Mouse (Mus musculus) erythroblast, embryonic 14.5 days (primary cell): ENCODE data around the gene Vamp8. TPM values are rescaled to one million over a fixed set of nuclear protein-coding genes. Genes with fewer than 3 reads are reported as not detected.

Source experiments
- H3K27me3 ChIP-seq: 2 replicates; pipeline ENCODE4 v1.6.1; 2012; ENCODE audit warnings: inconsistent platforms; ENCODE audit not compliant: control insufficient read depth
- H3K36me3 ChIP-seq: 2 replicates; pipeline ENCODE4 v1.6.1; 2012; ENCODE audit warnings: mild to moderate bottlenecking, inconsistent platforms; ENCODE audit not compliant: control insufficient read depth
- H3K4me1 ChIP-seq: 2 replicates; pipeline ENCODE4 v1.6.1; 2012; ENCODE audit warnings: inconsistent platforms; ENCODE audit not compliant: control insufficient read depth
- H3K4me3 ChIP-seq: replicated peaks from 2 replicates; pipeline ENCODE3; 2012; ENCODE audit warnings: moderate library complexity, mild to moderate bottlenecking, inconsistent platforms
- H3K9me3 ChIP-seq: 2 replicates; pipeline ENCODE4 v1.6.1; 2012; ENCODE audit warnings: low read length, inconsistent platforms, mixed read lengths; ENCODE audit not compliant: control insufficient read depth
- GATA1 ChIP-seq: IDR thresholded peaks from 2 replicates; pipeline ENCODE4 v1.6.1; 2012; ENCODE audit warnings: low read length, inconsistent platforms, mixed read lengths
- TAL1 ChIP-seq: IDR thresholded peaks from 3 replicates; pipeline ENCODE4 v1.6.1; 2012; ENCODE audit warnings: low read length, inconsistent platforms, mixed read lengths
- polyA plus RNA-seq: library from polyadenylated mRNA; stranded (reverse); fragments of >175 nt; gene quantifications from 2 replicates; pipeline ENCODE4 v1.2.3, GENCODE M21; 2012

Gene Vamp8
- polyA plus RNA-seq, result 22.8 and 33.5 TPM in 2 replicates

DNA sequence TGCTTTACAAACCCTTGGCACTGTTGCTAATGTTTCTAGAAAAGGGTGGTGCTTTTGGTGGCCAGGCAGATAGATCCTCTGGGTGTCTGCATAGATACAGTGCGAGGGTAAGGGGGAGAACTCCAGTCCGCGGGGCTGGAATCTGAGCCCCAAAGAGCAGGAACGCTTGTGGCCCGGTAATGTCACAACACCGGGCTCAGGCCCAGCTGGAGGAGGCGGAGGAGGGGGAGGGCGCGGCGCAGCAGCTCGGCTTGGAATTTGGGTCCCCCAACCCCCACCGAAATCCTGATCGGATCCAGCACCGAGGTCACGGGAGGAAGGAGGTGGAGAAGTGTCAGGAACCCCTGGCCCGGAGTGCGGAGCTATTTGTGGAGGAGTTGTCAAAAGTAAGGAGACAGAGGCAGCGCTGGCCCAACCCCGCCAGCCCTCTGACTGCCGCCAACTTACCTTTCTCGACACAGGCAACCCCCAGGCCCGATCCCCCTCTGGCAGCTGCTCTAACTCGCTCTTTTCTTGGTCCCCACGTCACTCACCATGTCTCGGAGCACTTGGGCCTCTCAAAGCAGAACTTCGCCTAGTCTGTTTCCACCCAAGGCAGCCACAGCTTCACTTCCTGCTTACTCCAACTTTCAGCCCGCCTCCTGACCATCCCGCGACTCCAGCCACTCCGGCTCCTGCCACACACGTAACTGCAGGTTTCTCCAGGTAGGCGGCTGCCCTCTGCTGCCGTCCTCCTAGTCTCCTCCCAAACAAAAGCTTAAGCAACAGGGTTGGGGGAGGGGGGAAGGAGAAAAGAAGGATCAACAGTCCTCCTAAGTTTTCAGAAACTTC lies at the start of gene Vamp8:
TSS of gene Vamp8 (minus strand) at position 763 of the 831 bp plus-strand sequence.
- no peak for TF ChIP-seq GATA1
- TF ChIP-seq TAL1, result no peak
- H3K4me3 ChIP-seq, result peak within 1 kb of the TSS; percentile 82
- H3K4me1 ChIP-seq, result peaks cover 72% of the 10 kb centered on the region
- no peaks in the 10 kb centered on the region for H3K9me3 ChIP-seq
- H3K36me3 ChIP-seq, result peaks cover 77% of the 10 kb centered on the region
- H3K27me3 ChIP-seq, result no peaks in the 10 kb centered on the region

- Histone ChIP-seq H3K4me3 (peak within 1 kb of the TSS; percentile 74), H3K9me3 (no peaks in the 10 kb centered on the region), H3K36me3 (peaks cover 38% of the 10 kb centered on the region), H3K4me1 (peaks cover 45% of the 10 kb centered on the region), H3K27me3 (no peaks in the 10 kb centered on the region)
- TF ChIP-seq GATA1, result no peak
- no peak for TF ChIP-seq TAL1
Observed at GRCm38 (mm10) chr6:72439355-72440185, 49.1 kb upstream of the Vamp8 start, which contains the start of gene Mat2a. Mat2a (minus strand) TSS chr6:72439558.

DNA sequence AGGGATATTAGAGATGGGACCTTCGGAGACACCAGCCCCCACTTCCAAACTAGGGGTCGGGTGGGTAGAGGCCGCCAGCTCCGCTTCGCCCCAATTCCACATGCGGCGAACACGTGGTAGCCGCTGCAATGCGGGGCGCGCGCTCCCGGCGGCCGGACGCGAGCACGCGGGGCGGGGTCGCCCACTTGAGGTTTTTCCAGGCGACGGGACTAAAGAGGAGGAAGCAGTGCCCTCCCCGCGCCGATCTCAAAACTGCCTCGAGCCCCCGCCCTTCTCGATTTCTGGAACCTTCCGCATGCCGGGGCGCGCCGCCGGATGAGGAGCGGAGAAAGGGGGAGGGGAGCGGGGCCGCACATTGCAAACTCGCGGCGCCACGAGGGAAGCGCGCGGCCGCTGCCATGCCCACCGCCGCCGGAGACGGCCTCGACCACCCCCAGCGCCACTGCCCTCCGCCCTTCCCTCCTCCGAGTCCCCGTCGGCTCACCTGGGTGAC lies 48.4 kb upstream of the Vamp8 start:
- Histone ChIP-seq H3K36me3 (peaks cover 44% of the 10 kb centered on the region), H3K27me3 (no peaks in the 10 kb centered on the region), H3K9me3 (no peaks in the 10 kb centered on the region), H3K4me3 (peak overlapping the region; percentile 74), H3K4me1 (peaks cover 45% of the 10 kb centered on the region)
- no peak for TF ChIP-seq TAL1
- no peak for TF ChIP-seq GATA1

GRCm38 (mm10) chr6:72438226-72438625 lies 47.7 kb upstream of the Vamp8 start:
- peaks cover 45% of the 10 kb centered on the region for H3K4me1 ChIP-seq
- H3K4me3 ChIP-seq, result peak overlapping the region; percentile 74
- H3K27me3 ChIP-seq, result no peaks in the 10 kb centered on the region
- no peak for TF ChIP-seq GATA1
- no peak for TF ChIP-seq TAL1
- no peaks in the 10 kb centered on the region for H3K9me3 ChIP-seq
- H3K36me3 ChIP-seq, result peaks cover 51% of the 10 kb centered on the region

DNA sequence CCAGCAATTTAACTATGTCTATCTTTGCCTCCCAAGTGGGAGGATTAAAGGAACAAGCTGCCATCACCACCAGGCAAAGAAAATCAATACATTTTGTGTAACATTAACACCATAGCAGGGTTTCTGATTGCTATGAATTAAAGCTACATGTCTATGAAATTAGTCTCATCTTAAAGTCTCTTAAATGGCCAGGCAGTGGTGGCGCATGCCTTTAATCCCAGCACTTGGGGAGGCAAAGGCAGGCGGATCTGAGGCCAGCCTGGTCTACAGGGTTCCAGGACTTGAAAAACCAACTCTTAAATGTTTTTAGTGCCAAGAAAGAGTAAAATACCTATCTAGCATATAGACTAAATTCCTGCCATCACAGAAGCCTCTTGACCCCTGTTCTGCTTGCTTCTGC lies 41.6 kb upstream of the Vamp8 start:
- Histone ChIP-seq H3K36me3 (peaks cover 94% of the 10 kb centered on the region), H3K9me3 (no peaks in the 10 kb centered on the region), H3K4me3 (no peak overlapping the region), H3K27me3 (no peaks in the 10 kb centered on the region), H3K4me1 (peaks cover 15% of the 10 kb centered on the region)
- TF ChIP-seq GATA1 (no peak), TAL1 (no peak)

- H3K4me1 ChIP-seq, result peaks cover 10% of the 10 kb centered on the region
- no peak overlapping the region for H3K4me3 ChIP-seq
- peaks cover 93% of the 10 kb centered on the region for H3K36me3 ChIP-seq
- no peaks in the 10 kb centered on the region for H3K27me3 ChIP-seq
- H3K9me3 ChIP-seq, result no peaks in the 10 kb centered on the region
- TF ChIP-seq GATA1 (no peak), TAL1 (no peak)
Observed at GRCm38 (mm10) chr6:72430989-72431921, 40.8 kb upstream of the Vamp8 start.

- Histone ChIP-seq H3K4me3 (no peak overlapping the region), H3K4me1 (no peaks in the 10 kb centered on the region; the same call in 1 of the 2 replicates), H3K36me3 (peaks cover 93% of the 10 kb centered on the region), H3K9me3 (no peaks in the 10 kb centered on the region), H3K27me3 (no peaks in the 10 kb centered on the region)
- TF ChIP-seq TAL1 (no peak), GATA1 (no peak)
Observed at GRCm38 (mm10) chr6:72429061-72429842, 38.7 kb upstream of the Vamp8 start.

DNA sequence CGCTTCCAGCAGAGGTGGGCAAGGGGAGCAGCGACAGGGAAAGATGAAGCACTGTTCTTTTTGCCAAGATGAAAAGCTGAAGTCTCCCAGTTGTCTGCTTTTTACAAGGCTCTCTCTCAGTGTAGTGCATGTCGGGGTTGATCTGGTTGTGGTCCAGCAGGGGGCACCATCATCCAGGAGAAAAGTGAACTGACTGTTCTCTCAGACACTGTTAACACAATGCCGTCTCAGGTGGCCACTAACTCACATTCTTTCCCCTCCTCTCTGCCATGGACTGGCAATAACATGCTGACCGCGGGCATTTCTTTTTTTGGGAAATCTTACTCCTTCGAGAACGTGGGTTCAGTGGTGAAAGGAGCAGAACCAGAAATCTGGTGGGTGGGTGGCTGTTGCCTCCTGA lies 37.5 kb upstream of the Vamp8 start:
- TF ChIP-seq TAL1, result no peak
- no peak for TF ChIP-seq GATA1

More for the DNA sequence above, 37.5 kb upstream of the Vamp8 start:
- Histone ChIP-seq H3K27me3 (no peaks in the 10 kb centered on the region), H3K4me1 (no peaks in the 10 kb centered on the region; the same call in 1 of the 2 replicates), H3K4me3 (no peak overlapping the region), H3K36me3 (peaks cover 92% of the 10 kb centered on the region), H3K9me3 (no peaks in the 10 kb centered on the region)
